Mouse (Mus musculus): ENCODE measurements around the gene Gm47995.

The Gm47995 gene

DNA sequence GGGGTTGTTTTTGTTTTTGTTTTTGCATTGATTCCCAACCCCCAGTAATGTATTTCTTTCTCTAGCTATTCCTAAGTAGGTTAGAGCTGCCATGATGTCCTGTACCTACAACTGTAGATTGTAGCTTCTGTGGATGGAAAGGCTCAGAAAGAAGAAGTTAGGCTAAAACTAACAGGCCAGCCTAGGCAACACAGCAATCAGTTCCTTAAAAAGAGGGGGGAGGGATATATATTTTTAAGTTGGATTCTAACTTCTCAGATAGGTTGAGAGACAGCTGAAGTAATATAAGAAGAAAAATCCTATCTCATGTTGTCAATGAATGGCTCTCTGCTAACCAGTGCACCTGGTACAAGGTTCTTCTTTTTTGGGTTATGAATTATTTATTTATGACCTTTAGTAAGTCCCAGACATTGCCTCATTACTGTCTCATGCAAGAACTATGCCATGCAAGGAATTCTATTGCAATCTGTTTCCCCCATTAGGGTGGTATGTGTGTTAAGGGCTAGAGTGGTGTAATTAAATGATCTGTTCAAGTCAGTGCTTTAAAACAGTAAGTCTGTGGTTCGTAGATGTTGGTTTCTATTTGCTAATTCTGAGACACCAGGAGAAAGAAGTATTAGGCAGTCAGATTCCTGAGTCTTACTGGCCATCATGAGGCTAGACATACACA is 30.2 kb downstream of the Gm47995 start:
- DNase-seq (ENCODE audit: extremely low read depth, low read depth): no peak

GRCm38 (mm10) chr1:151232346-151232745 is 34.1 kb downstream of the Gm47995 start:
- no peak for DNase-seq (ENCODE audit: extremely low read depth, low read depth)

DNA sequence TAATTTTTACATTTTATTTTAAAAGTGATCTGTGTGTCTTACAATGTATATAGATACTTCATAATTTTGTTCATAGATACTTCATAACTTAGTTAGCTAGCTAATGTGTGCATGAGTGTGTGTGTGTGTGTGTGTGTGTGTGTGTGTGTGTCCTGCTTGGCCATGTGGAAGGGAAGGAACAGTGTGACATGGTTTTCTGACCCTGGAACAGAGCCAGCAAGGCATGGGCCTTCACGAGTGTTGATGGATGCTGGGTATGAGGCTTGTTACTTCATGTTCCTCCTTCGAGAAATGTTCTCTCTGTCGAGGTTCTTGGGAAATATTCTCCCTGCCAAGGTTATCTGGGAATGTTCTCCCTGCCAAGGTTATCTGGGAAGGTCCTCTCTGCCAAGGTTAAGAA is 35.5 kb downstream of the Gm47995 start:
- no peak for DNase-seq (ENCODE audit: extremely low read depth, low read depth)

GRCm38 (mm10) chr1:151235574-151235973 is 37.3 kb downstream of the Gm47995 start:
- DNase-seq (ENCODE audit: extremely low read depth, low read depth): no peak

DNA sequence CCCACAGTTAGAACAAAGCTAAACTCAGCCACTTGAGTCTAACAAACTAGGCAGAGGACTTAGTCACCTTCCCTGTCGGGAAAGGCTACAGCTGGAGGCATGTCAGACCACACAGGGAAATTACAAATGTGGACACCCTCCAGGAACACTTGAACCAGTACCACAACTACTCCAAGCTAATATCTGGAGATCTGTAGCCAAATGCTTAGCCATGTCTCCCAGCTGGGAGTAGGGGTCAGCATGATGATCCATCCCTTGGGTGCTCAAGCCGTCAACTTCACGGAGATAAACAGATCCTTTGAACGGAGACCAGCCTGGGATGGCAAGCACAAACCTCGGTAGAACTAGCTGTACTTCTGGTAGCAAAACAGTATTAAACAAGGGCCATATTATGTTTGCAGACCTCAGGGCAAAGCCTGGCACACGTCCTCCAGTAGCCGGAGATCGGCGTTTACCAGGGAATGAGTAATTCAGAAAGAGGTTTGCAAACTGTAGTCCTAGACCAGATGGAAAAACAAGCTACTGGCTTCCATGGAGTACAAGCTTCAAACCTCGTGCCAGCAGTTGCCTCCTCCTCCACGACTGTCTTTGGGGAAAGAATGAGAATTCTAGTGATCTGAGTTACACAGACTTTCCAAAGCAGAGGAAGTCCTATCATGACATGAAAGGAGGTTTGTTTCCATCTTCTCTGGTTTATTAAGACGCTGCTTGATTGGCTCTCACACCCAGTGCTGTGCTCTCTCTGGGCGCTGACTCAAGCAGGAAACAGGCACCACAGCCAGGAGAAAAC is 38.1 kb downstream of the Gm47995 start:
- no peak for DNase-seq (ENCODE audit: extremely low read depth, low read depth)

GRCm38 (mm10) chr1:151237780-151238179 is 39.5 kb downstream of the Gm47995 start:
- no peak for DNase-seq (ENCODE audit: extremely low read depth, low read depth)

- no peak for DNase-seq (ENCODE audit: extremely low read depth, low read depth)
Observed at GRCm38 (mm10) chr1:151243332-151243731, 45.1 kb downstream of the Gm47995 start.

GRCm38 (mm10) chr1:151244013-151244412 is 45.8 kb downstream of the Gm47995 start:
- DNase-seq (ENCODE audit: extremely low read depth, low read depth): no peak

- no peak for DNase-seq (ENCODE audit: extremely low read depth, low read depth)
Observed at GRCm38 (mm10) chr1:151244761-151245160, 46.5 kb downstream of the Gm47995 start.

DNA sequence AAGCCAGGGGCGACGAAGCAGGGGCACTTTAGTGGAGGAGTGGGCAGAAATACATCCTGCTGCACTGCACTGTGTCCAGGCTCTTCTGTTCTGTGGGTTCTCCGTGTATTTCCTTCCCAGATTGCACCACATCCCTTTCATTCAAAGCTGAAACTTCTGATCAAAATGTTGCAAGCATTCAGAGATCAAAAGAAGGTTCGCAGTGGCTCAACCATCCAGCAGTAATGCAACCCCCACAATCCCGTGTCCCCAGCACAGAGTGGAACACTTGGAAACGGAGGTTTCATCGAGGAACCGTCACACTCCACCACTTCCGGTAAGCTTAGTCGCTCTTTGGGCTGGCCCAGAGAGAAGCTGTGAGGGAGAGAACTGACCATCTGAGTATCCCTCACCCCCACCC is 46.9 kb downstream of the Gm47995 start:
- DNase-seq (ENCODE audit: extremely low read depth, low read depth): no peak

- no peak for DNase-seq (ENCODE audit: extremely low read depth, low read depth)
Observed at GRCm38 (mm10) chr1:151245846-151246245, 47.6 kb downstream of the Gm47995 start.
